Mouse (Mus musculus) kidney, adult 18-20 months (tissue): ENCODE data around the gene Rps3.

Source experiments
- DNase-seq: peaks from one replicate; pipeline ENCODE4 v3.0.0; 2021

The Rps3 gene

DNA sequence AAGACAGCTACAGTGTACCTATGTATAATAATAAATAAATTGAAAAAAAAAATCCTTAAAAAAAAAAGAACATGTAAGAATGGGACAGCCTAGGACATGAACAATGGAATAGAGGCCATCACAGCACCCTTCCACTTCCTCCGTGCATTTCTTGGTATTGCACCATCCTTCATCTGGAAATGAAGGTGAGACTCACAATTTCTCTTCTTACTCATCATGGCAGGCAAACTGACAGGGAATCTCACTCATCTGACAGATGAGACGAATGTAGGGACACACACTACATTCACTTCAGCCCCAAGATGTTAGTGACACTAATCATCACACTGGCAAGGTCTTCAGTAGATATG, 8.0 kb downstream of the Rps3 start:
- no peak for DNase-seq

DNA sequence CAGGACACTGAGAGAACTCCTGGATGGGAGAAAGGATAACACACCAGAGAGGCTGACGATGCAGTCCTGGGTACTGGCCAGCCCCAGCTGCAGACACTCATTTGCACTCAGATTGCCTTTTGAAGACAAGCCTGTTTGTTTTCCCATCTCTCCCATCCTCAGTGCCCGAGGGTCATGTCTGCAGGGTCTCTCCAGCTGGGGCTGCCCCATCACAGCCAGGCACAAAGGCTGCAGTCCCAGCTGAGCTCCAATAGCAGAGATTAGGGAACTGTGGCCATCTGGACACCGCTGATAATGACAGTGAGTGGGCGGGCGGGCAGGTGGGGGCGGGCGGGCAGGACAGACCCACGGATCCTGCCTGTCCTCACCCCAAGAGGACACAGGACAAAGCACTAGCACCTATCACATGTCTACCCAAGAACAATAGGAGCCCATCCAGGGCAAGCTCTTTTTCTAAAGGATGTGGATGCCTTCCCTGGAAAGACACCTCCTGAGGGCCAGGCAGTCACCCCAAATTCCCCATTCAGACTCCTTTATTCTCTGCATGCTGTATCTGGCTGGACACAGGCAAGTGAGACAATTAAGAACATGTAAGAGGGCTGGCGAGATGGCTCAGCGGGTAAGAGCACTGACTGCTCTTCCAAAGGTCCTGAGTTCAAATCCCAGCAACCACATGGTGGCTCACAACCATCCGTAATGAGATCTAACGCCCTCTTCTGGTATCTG, 8.5 kb downstream of the Rps3 start:
- DNase-seq = no peak

DNA sequence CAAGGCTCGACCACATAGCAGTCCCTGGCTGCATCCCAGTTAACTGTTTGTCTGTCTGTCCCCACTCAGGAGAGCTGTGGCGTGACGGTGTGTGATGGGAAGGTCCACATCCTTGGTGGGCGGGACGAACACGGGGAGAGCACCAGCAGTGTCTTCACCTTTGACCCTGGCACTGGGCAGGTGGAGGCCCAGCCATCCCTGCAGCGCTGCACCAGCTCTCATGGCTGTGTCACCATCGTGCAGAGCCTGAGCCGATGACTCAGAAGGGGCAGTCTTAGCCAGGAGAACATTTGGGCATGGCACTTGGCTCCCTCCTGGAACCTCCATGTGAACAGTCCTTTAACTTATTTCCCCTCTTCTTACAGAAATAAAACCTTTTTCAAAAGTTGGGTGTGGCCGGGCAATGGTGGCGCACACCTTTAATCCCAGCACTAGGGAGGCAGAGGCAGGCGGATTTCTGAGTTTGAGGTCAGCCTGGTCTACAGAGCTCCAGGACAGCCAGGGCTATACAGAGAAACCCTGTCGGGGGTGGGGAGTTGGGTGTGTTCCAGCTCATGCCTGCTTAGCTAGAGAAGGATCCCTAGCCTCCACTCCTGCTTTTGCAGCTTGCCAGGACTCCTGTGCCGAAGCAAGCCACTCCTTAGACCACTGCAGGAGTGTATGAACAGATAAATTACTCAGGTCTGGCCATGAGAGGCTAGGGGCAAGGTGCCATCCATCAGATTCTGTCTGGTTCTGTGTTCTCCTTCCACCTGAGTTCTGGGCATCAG, 9.7 kb downstream of the Rps3 start:
- DNase-seq = no peak

DNA sequence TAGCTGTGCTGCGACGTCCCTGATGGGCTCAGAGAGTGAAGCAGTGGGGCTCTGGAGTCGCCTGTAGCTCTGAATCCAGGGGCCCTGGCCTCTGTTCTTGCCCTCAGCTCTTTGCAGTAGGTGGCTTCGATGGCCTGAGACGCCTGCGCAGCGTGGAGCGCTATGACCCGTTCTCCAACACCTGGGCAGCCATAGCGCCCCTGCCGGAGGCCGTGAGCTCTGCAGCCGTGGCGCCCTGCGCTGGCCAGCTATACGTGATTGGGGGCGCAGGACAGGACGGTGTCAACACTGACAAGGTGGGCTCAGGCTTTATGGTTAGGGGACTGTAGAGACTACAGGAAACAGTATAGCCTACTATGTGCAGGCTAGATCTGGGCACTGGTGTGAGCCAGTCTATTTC, 12.0 kb downstream of the Rps3 start:
- DNase-seq = no peak

DNA sequence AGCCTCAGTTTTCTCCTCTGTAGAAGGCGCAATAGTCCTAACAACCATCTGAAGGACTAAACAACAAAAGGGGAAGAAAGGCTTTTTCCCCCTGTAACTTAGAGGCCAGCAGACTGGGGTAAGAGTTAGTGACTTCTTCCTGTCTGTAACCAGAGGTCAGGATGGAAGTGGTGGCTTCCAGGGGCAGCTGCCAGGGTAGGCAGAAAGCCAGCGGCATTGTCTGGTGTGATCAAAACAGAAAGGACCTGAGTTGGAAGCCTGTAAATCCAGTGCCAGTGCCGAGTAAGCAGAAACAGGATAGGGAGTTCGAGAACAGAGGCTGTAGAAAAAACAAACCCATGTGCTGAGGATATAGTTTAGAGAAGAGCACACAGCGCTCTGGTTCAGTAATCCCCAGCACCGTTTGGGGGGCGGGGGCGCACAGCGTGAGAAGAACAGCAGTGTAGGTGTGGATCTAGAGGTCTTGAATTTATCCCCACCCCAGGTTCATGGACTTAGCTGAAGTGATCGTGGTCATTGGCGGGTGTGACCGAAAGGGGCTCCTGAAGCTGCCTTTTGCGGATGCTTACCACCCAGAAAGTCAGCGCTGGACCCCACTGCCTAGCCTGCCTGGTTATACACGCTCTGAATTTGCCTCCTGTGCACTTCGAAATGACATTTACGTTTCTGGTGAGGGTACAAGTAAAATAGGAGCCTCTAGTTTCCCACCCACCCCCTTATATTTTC, 13.7 kb downstream of the Rps3 start:
- peak; percentile 26 for DNase-seq

DNA sequence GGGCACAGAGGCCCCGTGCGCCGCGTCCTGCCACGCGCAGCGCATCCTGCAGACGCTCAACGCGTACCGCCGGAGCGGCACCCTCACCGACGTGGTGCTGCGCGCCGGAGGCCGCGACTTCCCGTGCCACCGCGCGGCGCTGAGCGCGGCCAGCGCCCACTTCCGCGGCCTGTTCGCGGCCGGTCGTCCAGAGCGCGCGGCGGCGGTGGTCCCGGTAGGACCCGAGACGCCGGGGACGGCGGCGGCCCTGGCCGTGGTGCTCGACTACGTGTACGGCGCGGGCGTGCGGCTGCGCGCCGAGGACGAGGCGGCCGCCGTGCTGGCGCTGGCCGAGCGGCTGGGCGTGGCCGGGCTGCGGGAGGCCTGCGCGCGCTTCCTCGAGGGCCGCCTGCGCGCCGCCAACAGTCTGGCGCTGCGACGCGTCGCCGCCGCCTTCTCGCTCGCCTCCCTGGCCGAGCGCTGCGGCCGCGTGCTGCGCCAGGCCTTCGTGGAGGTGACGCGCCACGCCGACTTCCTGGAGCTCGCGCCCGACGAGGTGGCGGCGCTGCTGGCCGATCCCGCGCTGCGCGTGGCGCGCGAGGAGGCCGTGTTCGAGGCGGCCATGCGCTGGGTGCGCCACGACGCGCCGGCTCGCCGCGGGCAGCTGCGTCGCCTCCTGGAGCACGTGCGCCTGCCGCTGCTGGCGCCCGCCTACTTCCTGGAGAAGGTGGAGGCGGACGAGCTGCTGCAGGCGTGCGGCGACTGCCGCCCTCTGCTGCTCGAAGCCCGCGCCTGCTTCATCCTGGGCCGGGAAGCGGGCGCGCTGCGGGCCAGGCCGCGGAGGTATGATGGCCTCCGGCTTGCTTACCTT, 15.0 kb downstream of the Rps3 start:
- peak; percentile 57 for DNase-seq

DNA sequence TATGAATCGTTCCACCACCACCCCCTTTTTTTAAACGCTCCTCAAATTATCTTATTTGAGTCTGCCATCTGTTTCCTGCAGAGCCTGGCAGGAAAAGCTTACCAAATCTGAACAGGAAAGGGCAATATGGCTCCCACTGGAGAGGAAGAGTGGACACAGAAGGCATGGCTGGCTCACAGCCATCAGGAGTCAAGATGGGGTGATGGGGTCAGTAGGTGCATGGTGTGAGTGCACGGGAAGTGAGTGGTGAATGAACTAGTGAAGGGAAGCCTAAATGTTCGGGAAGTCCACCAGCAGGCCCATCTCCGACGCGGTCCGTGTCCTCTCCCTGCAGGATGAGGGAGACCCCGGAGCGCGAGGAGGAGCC, 15.6 kb downstream of the Rps3 start:
- peak; percentile 31 for DNase-seq

DNA sequence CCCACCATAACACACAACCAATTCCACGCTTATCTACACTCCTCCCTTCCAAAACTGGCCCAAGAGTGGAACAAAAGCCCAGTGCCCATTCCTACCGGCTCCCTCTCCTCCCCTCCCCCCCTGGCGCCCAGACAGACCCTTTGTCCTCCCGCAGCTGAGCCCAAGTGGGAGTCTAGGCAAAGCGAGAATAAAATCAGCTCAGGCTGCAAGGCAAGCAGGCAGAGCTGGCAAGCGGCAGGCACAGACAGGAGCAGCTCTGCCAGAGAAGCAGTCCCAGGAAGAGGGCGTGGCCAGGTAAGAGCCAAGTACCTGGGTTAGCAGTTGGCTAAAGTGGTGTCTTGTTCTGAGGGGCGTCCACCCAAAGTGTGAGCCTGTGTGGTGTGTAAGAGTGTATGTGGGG, 17.7 kb downstream of the Rps3 start, which contains the start of gene Klhl35:
Klhl35 (plus strand) TSS at position 194 of the 400 bp plus-strand sequence.
- DNase-seq = no peak

DNA sequence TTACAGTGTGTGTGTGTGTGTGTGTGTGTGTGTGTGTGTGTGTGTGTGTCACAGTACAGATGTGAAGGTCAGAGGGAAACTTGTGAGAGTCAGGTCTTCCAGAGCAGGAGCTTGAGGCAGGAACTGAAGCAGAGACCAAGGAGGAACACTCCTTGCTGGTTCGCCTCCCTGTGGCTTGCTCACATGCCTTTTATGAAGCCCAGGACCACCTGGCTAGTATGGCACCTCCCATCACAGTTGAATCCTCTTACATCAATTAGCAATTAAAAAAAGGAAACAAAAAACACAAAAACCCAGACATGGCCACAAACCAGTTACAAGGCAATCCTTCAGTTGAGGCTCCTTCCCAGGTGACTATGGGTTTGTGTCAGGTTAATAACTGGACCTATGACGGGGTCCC, 20.4 kb downstream of the Rps3 start:
- DNase-seq = no peak

DNA sequence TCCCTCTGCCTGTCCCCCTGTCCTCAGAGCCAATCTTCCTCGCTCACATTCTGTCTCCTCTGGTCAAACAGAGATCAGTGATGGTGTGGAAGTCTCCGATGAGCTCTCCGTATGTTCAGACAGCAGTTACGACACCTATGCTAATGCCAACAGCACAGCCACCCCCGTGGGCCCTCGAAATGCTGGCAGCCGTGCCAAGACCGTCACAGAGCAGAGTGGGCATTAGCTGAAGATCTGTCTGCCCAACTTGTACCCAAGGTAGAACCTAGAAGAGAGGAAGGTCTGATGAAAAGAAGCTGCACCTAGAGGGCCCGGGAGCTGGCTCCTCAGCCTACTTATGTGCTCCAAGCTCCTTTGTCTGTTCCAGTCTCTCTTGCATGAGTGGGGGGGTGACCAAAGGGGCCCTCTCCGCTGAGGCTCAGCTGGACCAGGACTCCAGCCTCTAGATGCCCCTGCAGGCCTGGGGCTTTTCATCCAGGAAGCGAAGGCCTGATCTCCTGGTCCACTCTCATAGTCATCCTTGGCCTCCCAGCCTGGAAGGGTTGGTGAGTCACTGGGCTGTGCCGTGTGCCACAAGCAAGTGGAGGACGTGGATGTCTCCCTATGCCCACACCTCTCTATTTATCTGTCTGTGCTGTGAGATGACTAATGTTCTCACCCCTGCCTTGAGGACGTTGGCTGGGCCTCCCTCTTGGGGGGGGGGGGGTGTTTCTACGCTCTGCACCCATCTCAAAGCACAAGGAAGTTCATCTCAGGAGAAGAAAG, 23.5 kb downstream of the Rps3 start:
- no peak for DNase-seq

DNA sequence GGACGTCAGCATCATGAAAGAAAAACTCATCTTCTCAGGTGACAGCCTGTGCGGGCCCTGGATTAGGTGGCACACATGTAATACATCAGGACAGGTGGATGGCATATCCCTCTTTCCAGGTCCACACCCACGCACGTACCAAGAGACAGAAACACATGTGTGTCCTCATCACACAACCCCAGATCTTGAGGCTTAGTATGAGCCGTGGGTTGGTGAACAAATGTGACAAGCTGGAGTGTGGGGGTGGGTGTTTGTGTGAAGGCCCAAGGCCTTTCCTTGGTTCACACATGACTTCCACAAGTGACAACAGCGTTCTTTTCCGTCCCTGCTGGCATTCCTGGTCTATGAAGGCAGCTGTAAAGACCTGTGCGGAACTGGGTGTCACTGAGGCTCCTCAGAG, 24.7 kb downstream of the Rps3 start:
- DNase-seq = no peak

DNA sequence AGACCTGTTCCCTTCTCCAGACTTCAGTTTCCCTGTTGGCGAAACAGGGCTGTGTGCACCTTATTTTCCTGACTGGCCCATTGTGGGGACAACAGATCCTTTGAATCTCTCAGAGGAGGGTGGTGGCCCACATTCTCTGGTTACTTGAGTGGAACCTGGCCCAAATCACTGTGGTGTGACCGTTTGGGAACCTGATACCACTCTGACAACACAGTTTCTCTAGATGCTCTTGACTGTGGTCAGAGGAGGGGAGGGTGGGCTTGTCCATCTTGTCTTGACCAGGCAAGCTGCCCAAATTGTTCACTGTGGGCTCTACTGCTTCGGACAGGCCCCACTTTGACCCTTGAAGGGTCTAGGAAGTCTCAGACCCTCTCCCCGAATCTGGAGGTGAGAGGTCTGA, 29.5 kb downstream of the Rps3 start:
- DNase-seq = no peak

DNA sequence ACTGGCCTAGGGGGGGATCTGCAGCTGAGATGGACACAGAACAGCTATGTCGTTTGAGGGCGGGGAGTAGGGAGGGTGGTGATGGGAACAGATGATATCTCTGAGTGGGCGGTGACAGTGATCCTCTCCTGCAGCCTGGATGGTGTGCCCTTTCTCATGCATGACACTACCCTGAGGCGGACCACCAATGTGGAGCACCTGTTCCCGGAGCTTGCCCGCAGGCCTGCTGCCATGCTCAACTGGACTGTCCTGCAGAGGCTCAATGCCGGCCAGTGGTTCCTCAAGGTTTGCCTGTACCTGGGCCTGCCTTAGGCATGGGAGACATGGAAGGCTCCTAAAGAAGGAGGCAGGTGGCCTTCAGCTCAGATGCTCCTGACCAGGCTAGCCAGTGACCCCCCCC, 30.7 kb downstream of the Rps3 start:
- no peak for DNase-seq

DNA sequence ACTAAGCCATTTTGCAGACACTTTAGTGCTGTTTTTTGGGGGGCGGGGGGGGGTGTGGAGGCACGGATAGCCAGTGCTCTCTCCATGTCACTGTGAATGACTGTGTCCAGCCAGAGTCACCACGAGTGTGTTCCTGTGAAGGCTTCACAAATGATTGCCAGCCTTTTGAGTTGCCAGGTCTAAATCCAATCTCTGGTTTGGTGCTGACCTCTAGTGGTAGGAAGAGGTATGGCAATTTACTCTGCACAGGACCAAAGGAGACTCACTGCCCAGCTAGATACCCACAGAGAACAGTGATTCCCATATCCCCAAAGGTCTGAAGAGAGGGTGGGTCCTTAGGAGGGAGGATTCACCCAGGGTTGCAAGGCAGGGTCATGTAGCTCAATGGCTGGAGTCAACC, 32.8 kb downstream of the Rps3 start:
- peak; percentile 68 for DNase-seq

DNA sequence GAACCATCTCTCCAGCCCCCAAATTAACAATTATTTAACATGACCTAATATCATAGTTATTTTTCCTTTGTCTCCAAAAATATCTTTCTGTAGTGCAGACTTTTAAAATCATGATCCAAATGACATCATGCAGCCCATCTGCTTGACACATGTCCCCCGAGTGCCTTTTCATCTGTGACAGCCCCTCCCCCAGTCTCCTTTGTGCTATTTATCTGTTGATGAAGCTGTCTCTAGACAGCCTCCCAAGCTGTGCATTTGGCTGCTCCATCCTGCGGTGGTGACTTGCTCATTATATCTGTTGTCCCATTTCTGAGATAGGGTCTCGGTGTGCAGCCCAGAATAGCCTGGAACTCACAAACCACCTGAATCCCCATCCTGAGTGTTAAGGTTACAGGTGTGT, 33.8 kb downstream of the Rps3 start:
- no peak for DNase-seq

DNA sequence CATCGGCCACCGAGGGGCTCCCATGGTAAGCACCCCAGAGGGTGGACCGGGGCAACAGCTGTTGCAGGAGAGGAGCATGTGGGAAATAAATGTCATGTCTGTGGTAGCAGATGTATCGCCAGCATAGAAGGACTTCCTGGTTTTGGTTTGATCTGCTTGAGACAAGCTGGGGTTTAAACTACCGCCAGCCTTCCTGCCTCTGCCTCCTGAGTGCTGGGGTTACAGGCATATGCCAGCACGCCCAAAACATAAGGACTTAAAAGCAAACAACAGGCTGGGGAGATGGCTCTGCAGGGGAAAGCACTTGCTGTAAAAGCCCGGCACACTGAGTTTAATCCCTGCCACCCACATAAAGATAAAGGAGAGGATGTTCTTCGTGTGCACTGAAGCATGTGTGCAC, 34.5 kb downstream of the Rps3 start:
- no peak for DNase-seq

DNA sequence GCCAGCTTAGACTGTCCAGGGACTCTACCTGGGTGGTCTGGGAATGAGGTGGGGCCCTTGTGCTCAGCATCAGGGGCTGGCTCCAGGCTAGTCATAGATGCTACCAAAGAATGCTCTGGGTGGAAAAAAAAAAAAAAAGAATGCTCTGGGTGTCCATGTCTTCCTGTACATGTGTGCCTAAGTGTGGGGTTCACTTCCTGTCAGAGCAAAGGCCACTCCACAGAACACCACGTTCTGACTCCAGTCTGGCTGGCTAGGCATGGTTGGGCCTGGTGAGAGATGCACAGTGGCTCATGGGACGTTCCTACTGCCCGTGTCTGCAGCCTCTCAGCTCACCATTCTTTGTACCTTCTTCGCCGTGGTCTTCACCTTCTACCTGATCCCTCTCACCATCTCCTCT, 34.9 kb downstream of the Rps3 start:
- DNase-seq = no peak

DNA sequence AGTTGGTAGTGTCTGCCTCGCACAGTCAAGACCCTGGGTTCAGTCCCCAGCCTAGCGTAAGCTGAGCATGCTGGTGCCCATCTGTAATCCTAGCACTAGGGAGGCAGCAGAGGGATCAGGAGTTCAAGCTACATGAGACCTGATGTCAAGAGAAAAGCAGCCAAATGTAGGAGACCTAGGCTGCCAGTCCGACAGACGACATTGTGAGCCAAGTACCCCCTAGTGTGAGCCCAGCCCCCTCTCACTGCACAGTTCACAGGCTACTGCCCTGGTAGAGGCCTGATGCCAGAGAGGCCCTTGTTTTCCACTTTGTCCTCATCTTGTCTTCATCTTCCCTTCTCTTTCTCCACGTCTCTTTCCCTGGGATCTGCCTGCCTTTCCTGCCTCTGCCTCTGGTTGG, 36.2 kb downstream of the Rps3 start:
- no peak for DNase-seq

DNA sequence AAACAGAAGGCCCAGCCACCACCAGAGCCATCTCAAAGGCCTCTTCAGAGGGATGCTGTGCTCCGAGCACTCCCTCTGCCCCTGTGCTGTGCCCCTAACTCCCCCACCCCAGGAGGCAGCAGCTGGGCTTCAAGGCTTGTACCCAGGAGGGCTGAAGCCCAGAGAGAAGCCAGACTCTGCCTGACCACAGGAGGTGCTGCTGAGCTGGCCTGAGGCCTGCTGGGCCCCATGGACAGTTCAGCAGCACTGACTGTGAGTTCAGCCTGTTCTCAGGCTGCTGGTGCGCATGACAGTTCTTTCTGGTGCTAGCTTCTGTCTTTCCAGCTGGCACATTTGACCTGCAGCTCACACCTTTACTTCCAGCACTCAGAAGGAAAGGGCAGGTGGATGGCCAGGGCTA, 37.7 kb downstream of the Rps3 start:
- no peak for DNase-seq

DNA sequence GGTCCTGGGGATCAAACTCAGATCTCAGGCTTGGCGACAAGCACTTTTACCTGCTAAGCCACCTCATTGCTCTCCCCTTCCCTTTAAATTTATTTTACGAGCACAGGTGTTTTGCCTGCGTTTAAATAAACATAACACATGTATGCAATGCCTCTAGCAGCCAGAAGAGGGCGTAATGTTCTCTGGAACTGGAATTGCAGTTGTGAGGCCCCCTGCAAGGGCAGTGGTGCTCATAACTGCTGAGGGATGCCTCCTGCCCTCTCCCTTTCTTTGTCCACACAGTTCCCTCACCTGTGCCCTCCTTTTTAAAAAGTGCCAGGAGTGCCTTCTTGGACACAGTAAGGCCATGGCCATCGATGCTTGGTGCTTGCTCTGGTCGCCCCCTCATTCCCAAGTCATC, 39.5 kb downstream of the Rps3 start:
- no peak for DNase-seq

DNA sequence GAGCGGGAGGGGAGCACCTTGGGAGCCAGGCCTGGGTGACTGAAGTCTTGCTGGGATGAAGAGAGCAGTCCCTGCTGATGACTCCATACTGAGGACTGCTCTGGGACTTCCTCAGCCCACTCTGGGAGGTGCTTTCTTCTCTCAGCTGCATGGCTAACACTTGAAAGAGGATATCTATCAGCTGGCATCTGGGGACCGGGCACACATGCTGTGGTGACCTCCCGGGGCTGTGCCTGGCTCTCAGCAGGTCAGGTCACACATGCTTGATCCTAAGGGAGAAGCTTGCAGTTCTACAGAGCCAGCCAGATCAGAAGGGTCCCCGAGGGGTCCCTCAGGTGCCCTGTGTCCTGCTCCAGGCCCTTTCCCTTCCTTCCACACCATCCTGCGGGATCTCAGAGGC, 40.4 kb downstream of the Rps3 start:
- no peak for DNase-seq

DNA sequence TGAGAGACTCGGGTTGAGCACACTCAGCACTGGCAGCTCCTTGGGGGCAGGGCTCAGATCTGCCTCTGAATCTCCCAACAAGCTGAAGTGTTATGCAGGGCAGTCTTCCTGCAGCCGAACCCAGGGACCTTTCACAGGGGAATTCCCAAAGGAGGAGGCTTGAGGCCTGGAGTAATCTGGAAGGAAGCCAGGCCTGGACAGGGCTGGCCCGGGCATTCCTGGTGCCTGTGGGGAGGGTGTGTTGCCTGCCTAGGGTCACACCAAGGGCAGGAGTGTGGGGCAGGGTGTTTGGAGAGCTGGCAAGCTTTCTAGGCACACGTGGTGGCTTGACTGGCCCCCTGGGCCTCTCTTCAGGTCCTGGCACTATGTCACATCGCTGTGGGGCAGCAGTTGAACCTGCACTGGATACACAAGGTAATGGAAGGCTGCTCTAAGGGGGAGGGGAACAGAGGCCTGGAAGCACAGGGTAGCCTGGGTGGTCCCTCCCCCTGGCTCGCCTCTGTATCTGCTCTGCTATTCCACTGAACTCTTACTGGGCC, 41.9 kb downstream of the Rps3 start:
- DNase-seq = peak; percentile 78
